Mouse (Mus musculus): ENCODE results near the gene Dnajc17. TPM values are rescaled to one million over a fixed set of nuclear protein-coding genes. Genes with fewer than 3 reads are reported as not detected.

Dnajc17 gene
- polyA plus RNA-seq, 1 experiment from 2014 or later: 4.3 TPM

GRCm38 (mm10) chr2:119245246-119245645, 36.7 kb upstream of the Dnajc17 start:
- ATAC-seq (no peak), DNase-seq (no peak)
- no peak overlapping the region for H3K4me2 ChIP-seq (ENCODE audit: low read depth, low read length)
- no peaks in the 10 kb centered on the region for H3K9me3 ChIP-seq (ENCODE audit: low read length)
- H3K4me1 ChIP-seq (ENCODE audit: insufficient read depth): no peaks in the 10 kb centered on the region
- no peak overlapping the region for H3K4me3 ChIP-seq (ENCODE audit: low read depth, low read length)
- TF ChIP-seq EP300 (IDR thresholded peaks at IDR 0.05; ENCODE audit: low read depth) (no peak), CTCF (IDR thresholded peaks at IDR 0.05; ENCODE audit: low read depth) (no peak)
- H3K36me3 ChIP-seq (replicated peaks; ENCODE audit: insufficient read depth, low read length): no peaks in the 10 kb centered on the region
- H3K27me3 ChIP-seq (ENCODE audit: insufficient read depth, low read length): no peaks in the 10 kb centered on the region
- H3K27ac ChIP-seq (ENCODE audit: low read depth): no peak overlapping the region
- no peak overlapping the region for H3K9ac ChIP-seq (replicated peaks)
- 56% methylated on average over 7 of the region's 7 CpGs for WGBS (ENCODE audit: insufficient replicate concordance)

DNA sequence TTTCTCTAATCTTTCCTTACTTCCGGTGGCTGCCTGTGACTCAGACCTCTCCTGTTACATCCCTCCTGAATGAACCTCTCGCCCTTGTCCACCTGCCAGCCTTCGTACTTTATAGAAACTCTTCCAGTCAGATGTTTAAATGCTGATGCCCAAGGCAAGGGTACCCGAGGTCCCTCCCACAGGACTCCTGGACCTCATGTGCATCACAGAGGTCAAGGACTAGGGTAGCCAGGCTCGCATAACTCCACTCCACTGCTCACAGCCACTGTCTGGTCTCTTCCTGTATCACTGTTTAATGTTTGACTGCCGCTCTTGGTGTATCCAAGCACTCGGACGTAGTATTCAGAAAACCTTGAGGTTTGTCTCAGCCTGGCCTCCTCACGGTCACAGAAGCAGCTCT, 34.0 kb upstream of the Dnajc17 start:
- ATAC-seq: no peak
- WGBS (ENCODE audit: insufficient replicate concordance): 56% methylated on average over 9 of the region's 9 CpGs
- Histone ChIP-seq H3K27me3 (ENCODE audit: insufficient read depth, low read length) (peaks cover 15% of the 10 kb centered on the region), H3K4me2 (ENCODE audit: low read depth, low read length) (no peak overlapping the region), H3K4me3 (ENCODE audit: low read depth, low read length) (no peak overlapping the region), H3K4me1 (ENCODE audit: insufficient read depth) (peaks cover 3% of the 10 kb centered on the region), H3K27ac (ENCODE audit: low read depth) (no peak overlapping the region), H3K36me3 (replicated peaks; ENCODE audit: insufficient read depth, low read length) (no peaks in the 10 kb centered on the region), H3K9me3 (ENCODE audit: low read length) (no peaks in the 10 kb centered on the region), H3K9ac (replicated peaks) (no peak overlapping the region)
- no peak for TF ChIP-seq EP300 (IDR thresholded peaks at IDR 0.05; ENCODE audit: low read depth)
- TF ChIP-seq CTCF (IDR thresholded peaks at IDR 0.05; ENCODE audit: low read depth): no peak
- no peak for DNase-seq

DNA sequence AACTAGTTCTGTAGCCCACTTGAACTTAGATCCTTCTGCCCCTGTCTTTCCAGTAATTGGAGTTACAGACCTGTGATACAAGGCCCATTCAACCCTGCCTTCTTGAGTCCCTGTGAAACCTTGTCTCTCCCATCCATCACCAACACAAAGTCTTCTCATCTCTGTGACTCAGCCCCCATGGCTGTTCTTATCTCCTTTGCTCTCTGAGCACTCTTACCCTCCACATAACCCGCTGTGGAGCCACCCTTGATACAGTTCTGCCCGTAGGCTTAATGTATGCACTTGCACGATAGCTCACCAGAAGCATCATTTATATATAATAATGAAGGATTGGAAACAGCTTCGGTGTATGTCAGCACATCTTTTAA, 32.2 kb upstream of the Dnajc17 start:
- Histone ChIP-seq H3K27ac (ENCODE audit: low read depth) (no peak overlapping the region), H3K9ac (replicated peaks) (no peak overlapping the region), H3K4me3 (ENCODE audit: low read depth, low read length) (no peak overlapping the region), H3K4me1 (ENCODE audit: insufficient read depth) (peaks cover 11% of the 10 kb centered on the region), H3K36me3 (replicated peaks; ENCODE audit: insufficient read depth, low read length) (no peaks in the 10 kb centered on the region), H3K27me3 (ENCODE audit: insufficient read depth, low read length) (peaks cover 33% of the 10 kb centered on the region), H3K9me3 (ENCODE audit: low read length) (no peaks in the 10 kb centered on the region), H3K4me2 (ENCODE audit: low read depth, low read length) (no peak overlapping the region)
- DNase-seq (no peak), ATAC-seq (no peak)
- TF ChIP-seq CTCF (IDR thresholded peaks at IDR 0.05; ENCODE audit: low read depth) (no peak), EP300 (IDR thresholded peaks at IDR 0.05; ENCODE audit: low read depth) (no peak)
- WGBS (ENCODE audit: insufficient replicate concordance): 77% methylated on average over 4 of the region's 4 CpGs

GRCm38 (mm10) chr2:119240075-119240818, 31.7 kb upstream of the Dnajc17 start:
- ATAC-seq (no peak), DNase-seq (no peak)
- Histone ChIP-seq H3K4me3 (ENCODE audit: low read depth, low read length) (no peak overlapping the region), H3K4me2 (ENCODE audit: low read depth, low read length) (no peak overlapping the region), H3K9ac (replicated peaks) (no peak overlapping the region), H3K4me1 (ENCODE audit: insufficient read depth) (peaks cover 11% of the 10 kb centered on the region), H3K36me3 (replicated peaks; ENCODE audit: insufficient read depth, low read length) (no peaks in the 10 kb centered on the region), H3K27ac (ENCODE audit: low read depth) (no peak overlapping the region), H3K9me3 (ENCODE audit: low read length) (no peaks in the 10 kb centered on the region), H3K27me3 (ENCODE audit: insufficient read depth, low read length) (peaks cover 38% of the 10 kb centered on the region)
- 62% methylated on average over 4 of the region's 4 CpGs for WGBS (ENCODE audit: insufficient replicate concordance)
- no peak for TF ChIP-seq EP300 (IDR thresholded peaks at IDR 0.05; ENCODE audit: low read depth)
- TF ChIP-seq CTCF (IDR thresholded peaks at IDR 0.05; ENCODE audit: low read depth): no peak

DNA sequence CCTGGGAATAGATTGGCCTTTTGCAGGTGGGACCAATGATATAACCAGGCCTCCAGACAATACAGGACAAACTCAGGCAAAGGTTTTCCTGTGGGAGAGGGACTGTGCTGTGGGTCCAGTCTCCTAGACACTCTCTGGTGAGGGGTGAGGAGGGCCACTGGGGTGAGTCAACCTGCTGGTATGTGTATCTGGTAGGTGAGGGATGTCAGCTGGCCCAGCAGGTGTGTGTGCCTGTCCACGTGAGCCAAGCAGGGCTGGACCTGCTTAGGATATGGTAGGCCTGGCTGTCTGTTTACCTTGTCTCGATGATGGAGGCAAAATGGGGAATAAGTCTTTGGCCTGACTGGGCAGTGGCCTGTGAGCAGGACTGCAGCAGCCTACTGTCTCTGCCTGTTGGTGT, 30.1 kb upstream of the Dnajc17 start:
- Histone ChIP-seq H3K4me2 (ENCODE audit: low read depth, low read length) (no peak overlapping the region), H3K36me3 (replicated peaks; ENCODE audit: insufficient read depth, low read length) (no peaks in the 10 kb centered on the region), H3K4me3 (ENCODE audit: low read depth, low read length) (no peak overlapping the region), H3K9ac (replicated peaks) (no peak overlapping the region), H3K9me3 (ENCODE audit: low read length) (no peaks in the 10 kb centered on the region), H3K27me3 (ENCODE audit: insufficient read depth, low read length) (peaks cover 43% of the 10 kb centered on the region), H3K27ac (ENCODE audit: low read depth) (no peak overlapping the region), H3K4me1 (ENCODE audit: insufficient read depth) (peaks cover 11% of the 10 kb centered on the region)
- TF ChIP-seq CTCF (IDR thresholded peaks at IDR 0.05; ENCODE audit: low read depth) (no peak), EP300 (IDR thresholded peaks at IDR 0.05; ENCODE audit: low read depth) (no peak)
- DNase-seq: no peak
- no peak for ATAC-seq
- 73% methylated on average over 2 of the region's 2 CpGs for WGBS (ENCODE audit: insufficient replicate concordance)

- TF ChIP-seq EP300 (IDR thresholded peaks at IDR 0.05; ENCODE audit: low read depth) (no peak), CTCF (IDR thresholded peaks at IDR 0.05; ENCODE audit: low read depth) (no peak)
- H3K4me2 ChIP-seq (ENCODE audit: low read depth, low read length): peak overlapping the region; percentile 72
- no peak for ATAC-seq
- H3K9me3 ChIP-seq (ENCODE audit: low read length): no peaks in the 10 kb centered on the region
- no peak overlapping the region for H3K9ac ChIP-seq (replicated peaks)
- no peak overlapping the region for H3K27ac ChIP-seq (ENCODE audit: low read depth)
- no peaks in the 10 kb centered on the region for H3K36me3 ChIP-seq (replicated peaks; ENCODE audit: insufficient read depth, low read length)
- peaks cover 43% of the 10 kb centered on the region for H3K27me3 ChIP-seq (ENCODE audit: insufficient read depth, low read length)
- 6% methylated on average over 30 of the region's 31 CpGs for WGBS (ENCODE audit: insufficient replicate concordance)
- DNase-seq: no peak
- H3K4me1 ChIP-seq (ENCODE audit: insufficient read depth): peaks cover 11% of the 10 kb centered on the region
- peak overlapping the region; percentile 58 for H3K4me3 ChIP-seq (ENCODE audit: low read depth, low read length)
Observed at GRCm38 (mm10) chr2:119237871-119238220, 29.3 kb upstream of the Dnajc17 start.

All from liver, postnatal 0 days (tissue).